Mouse (Mus musculus): ENCODE data around the gene Acad10. TPM values are rescaled to one million over a fixed set of nuclear protein-coding genes. Genes with fewer than 3 reads are reported as not detected.
"Not testable (repeated sequence)": the region's sequence is repeated elsewhere in the genome, so short reads cannot be mapped to it uniquely, and the experiment has no call there.

The Acad10 gene
- 1.6 and 1.8 TPM in 2 replicates for polyA plus RNA-seq (2015; fragmentation: Nextera tagmentation; extraction: Ambion mirVana)

- Histone ChIP-seq H3K27me3 (replicated peaks) (no peaks in the 10 kb centered on the region), H3K27ac (peak within 1 kb of the TSS; percentile 75), H3K4me3 (peak within 1 kb of the TSS; percentile 59), H3K9me3 (no peaks in the 10 kb centered on the region), H3K9ac (peak within 1 kb of the TSS; percentile 71), H3K4me1 (peaks cover 23% of the 10 kb centered on the region), H3K4me2 (peak within 1 kb of the TSS; percentile 68), H3K36me3 (replicated peaks) (peaks cover 9% of the 10 kb centered on the region)
- peak; percentile 90 for ATAC-seq (replicated peaks)
- 1% methylated on average over 83 of the region's 85 CpGs for WGBS
Measured at GRCm38 (mm10) chr5:121660059-121660896, at the start of gene Acad10, which contains the start of gene Brap. Acad10 (minus strand) TSS chr5:121660514. Brap (plus strand) TSS chr5:121660563.

GRCm38 (mm10) chr5:121704512-121705248 is 44.4 kb upstream of the Acad10 start:
- no peaks in the 10 kb centered on the region for H3K27me3 ChIP-seq (replicated peaks)
- ATAC-seq (replicated peaks) = no peak
- no peak overlapping the region for H3K27ac ChIP-seq
- H3K4me1 ChIP-seq = peaks cover 7% of the 10 kb centered on the region; the same call in 1 of the 2 replicates
- H3K4me2 ChIP-seq = peak overlapping the region; percentile 50
- H3K4me3 ChIP-seq = peak overlapping the region; percentile 22
- 6% methylated on average over 20 of the region's 20 CpGs for WGBS
- no peaks in the 10 kb centered on the region for H3K9me3 ChIP-seq
- peak overlapping the region; percentile 33; the same call in 1 of the 2 replicates for H3K9ac ChIP-seq
- H3K36me3 ChIP-seq (replicated peaks) = no peaks in the 10 kb centered on the region

GRCm38 (mm10) chr5:121703341-121703740 is 43.0 kb upstream of the Acad10 start:
- no peak overlapping the region for H3K4me2 ChIP-seq
- no peak for ATAC-seq (replicated peaks)
- H3K9me3 ChIP-seq = no peaks in the 10 kb centered on the region
- 59% methylated on average over 1 of the region's 1 CpGs for WGBS
- no peak overlapping the region for H3K27ac ChIP-seq
- no peak overlapping the region for H3K4me3 ChIP-seq
- no peaks in the 10 kb centered on the region for H3K27me3 ChIP-seq (replicated peaks)
- H3K4me1 ChIP-seq = peaks cover 7% of the 10 kb centered on the region; the same call in 1 of the 2 replicates
- H3K36me3 ChIP-seq (replicated peaks) = no peaks in the 10 kb centered on the region
- H3K9ac ChIP-seq = no peak overlapping the region

- Histone ChIP-seq H3K27me3 (replicated peaks) (no peaks in the 10 kb centered on the region), H3K9me3 (no peaks in the 10 kb centered on the region), H3K4me2 (no peak overlapping the region), H3K27ac (no peak overlapping the region), H3K36me3 (replicated peaks) (no peaks in the 10 kb centered on the region), H3K4me3 (no peak overlapping the region), H3K4me1 (peaks cover 7% of the 10 kb centered on the region; the same call in 1 of the 2 replicates), H3K9ac (no peak overlapping the region)
- 62% methylated on average over 8 of the region's 8 CpGs for WGBS
- ATAC-seq (replicated peaks) = no peak
Measured at GRCm38 (mm10) chr5:121701111-121701769, 40.9 kb upstream of the Acad10 start.

DNA sequence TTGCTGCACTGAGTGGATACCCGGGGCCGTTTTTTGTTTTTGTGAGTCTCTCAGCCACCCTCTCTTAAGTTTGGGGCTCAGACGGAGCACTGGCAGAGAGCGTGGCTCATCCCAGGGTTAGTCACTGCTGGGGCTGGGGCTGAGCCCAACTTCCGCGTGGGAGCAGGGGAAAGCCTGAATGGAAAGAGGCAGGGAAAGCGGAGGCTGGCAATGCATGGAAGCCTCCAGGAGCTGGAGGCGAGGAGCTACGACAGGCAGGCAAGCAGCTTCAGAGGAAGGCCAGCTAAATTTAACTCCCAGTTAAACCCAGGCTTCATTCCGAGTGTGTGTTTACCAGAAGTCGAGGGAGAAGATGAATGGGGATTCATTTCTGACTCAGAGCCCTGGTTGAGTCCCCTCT is 40.2 kb upstream of the Acad10 start:
- WGBS = 31% methylated on average over 11 of the region's 11 CpGs
- H3K27me3 ChIP-seq (replicated peaks) = no peaks in the 10 kb centered on the region
- no peak for ATAC-seq (replicated peaks)
- H3K9ac ChIP-seq = no peak overlapping the region
- no peaks in the 10 kb centered on the region for H3K36me3 ChIP-seq (replicated peaks)
- H3K4me2 ChIP-seq = no peak overlapping the region
- no peak overlapping the region for H3K27ac ChIP-seq
- peaks cover 7% of the 10 kb centered on the region; the same call in 1 of the 2 replicates for H3K4me1 ChIP-seq
- no peaks in the 10 kb centered on the region for H3K9me3 ChIP-seq
- no peak overlapping the region for H3K4me3 ChIP-seq

GRCm38 (mm10) chr5:121699891-121700290 is 39.6 kb upstream of the Acad10 start:
- no peaks in the 10 kb centered on the region for H3K9me3 ChIP-seq
- H3K4me2 ChIP-seq = no peak overlapping the region
- H3K9ac ChIP-seq = no peak overlapping the region
- no peak for ATAC-seq (replicated peaks)
- peaks cover 5% of the 10 kb centered on the region; the same call in 1 of the 2 replicates for H3K4me1 ChIP-seq
- H3K27me3 ChIP-seq (replicated peaks) = no peaks in the 10 kb centered on the region
- H3K36me3 ChIP-seq (replicated peaks) = no peaks in the 10 kb centered on the region
- no peak overlapping the region for H3K4me3 ChIP-seq
- 47% methylated on average over 5 of the region's 5 CpGs for WGBS
- no peak overlapping the region for H3K27ac ChIP-seq

DNA sequence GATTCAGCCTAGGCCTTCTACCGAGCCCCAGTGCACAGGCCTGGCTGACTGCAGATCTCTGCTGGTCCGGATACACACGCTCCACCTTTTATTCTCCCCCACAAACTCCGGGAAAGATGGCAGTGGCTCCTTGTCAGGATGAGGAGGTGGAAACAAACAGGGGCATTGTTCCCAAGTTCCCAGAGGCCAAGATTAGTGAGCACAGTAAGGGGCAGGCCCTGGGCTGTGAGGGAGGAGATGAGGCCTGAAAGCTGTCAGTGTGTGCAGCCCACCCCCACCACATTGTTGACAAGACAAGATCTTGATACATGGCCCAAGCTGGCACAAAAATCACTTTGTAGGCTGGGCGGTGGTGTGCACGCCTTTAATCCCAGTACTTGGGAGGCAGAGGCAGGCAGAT is 36.4 kb upstream of the Acad10 start:
- no peaks in the 10 kb centered on the region for H3K36me3 ChIP-seq (replicated peaks)
- H3K27me3 ChIP-seq (replicated peaks) = no peaks in the 10 kb centered on the region
- H3K4me2 ChIP-seq = no peak overlapping the region
- no peak overlapping the region for H3K4me3 ChIP-seq
- no peak for ATAC-seq (replicated peaks)
- no peak overlapping the region for H3K9ac ChIP-seq
- H3K9me3 ChIP-seq = no peaks in the 10 kb centered on the region
- WGBS = 46% methylated on average over 6 of the region's 6 CpGs
- no peak overlapping the region for H3K27ac ChIP-seq
- H3K4me1 ChIP-seq = no peaks in the 10 kb centered on the region

- Histone ChIP-seq H3K9ac (no peak overlapping the region), H3K4me1 (no peaks in the 10 kb centered on the region), H3K9me3 (no peaks in the 10 kb centered on the region), H3K4me2 (no peak overlapping the region), H3K27me3 (replicated peaks) (no peaks in the 10 kb centered on the region), H3K27ac (no peak overlapping the region), H3K4me3 (no peak overlapping the region), H3K36me3 (replicated peaks) (no peaks in the 10 kb centered on the region)
- no peak for ATAC-seq (replicated peaks)
- WGBS = 79% methylated on average over 4 of the region's 4 CpGs
Measured at GRCm38 (mm10) chr5:121692897-121693296, 32.6 kb upstream of the Acad10 start.

DNA sequence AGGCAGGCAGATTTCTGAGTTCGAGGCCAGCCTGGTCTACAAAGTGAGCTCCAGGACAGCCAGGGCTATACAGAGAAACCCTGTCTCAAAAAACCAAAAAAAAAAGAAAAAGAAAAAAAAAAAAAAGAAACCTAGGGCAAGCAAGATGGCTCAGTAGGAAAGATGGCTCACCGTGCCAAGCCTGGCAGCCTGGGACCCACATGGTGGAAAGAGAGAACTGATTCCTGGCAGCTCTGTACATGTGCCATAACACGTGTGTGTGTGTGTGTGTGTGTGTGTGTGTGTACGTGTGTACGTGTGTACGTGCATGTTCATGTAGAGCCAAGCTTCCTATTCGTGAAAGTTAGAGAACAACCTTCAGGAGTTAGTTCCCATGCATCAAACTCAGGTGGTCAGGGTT is 31.1 kb upstream of the Acad10 start:
- H3K4me2 ChIP-seq; H3K9ac ChIP-seq; H3K27me3 ChIP-seq (replicated peaks); H3K4me3 ChIP-seq; ATAC-seq (replicated peaks); H3K4me1 ChIP-seq; H3K27ac ChIP-seq; H3K36me3 ChIP-seq (replicated peaks); H3K9me3 ChIP-seq: not testable (repeated sequence)
- 90% methylated on average over 7 of the region's 7 CpGs for WGBS

GRCm38 (mm10) chr5:121690482-121691211 is 30.3 kb upstream of the Acad10 start:
- no peaks in the 10 kb centered on the region for H3K9me3 ChIP-seq
- WGBS = 76% methylated on average over 7 of the region's 7 CpGs
- peaks cover 10% of the 10 kb centered on the region; the same call in 1 of the 2 replicates for H3K36me3 ChIP-seq (replicated peaks)
- H3K4me1 ChIP-seq = no peaks in the 10 kb centered on the region
- no peak for ATAC-seq (replicated peaks)
- no peak overlapping the region for H3K9ac ChIP-seq
- no peaks in the 10 kb centered on the region for H3K27me3 ChIP-seq (replicated peaks)
- no peak overlapping the region for H3K27ac ChIP-seq
- no peak overlapping the region for H3K4me3 ChIP-seq
- no peak overlapping the region for H3K4me2 ChIP-seq

DNA sequence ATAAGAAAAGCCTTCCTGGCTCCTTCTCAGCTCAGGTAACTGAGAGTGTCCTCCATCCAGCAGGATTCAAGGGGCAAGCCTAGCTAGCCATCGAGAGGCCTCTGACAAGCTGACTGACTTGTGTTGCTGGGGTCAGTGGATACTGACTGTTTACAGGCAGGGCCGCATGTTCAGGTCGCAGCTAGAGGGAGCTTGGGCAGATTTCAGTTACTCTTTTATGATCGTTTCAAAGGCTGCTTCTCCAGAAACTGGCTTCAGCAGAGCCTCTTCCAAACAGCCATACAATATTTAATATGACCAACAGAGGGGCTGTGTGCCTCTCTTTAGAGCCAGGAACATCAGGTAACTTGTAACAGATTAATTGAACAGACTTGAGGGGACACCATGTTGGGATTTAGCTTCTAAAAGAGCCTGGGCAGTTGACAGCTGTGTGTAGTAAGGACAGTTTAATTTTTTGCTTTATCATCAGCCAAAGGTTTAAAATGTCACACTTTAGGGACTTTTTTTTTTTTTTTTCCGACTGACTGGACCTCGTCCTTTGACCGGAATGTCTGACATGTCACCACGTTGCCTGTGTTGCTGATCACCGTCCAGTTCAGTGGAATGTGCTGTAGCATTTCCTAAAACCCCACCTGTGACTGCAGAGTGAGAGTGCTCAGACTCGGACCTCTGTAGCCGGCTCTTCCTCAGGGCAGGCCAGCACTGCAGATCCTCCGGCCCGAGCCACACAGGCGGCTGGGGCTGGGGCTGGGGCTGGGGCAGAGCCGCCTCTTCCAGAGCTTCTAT is 26.0 kb upstream of the Acad10 start:
- Histone ChIP-seq H3K4me1 (no peaks in the 10 kb centered on the region), H3K27ac (no peak overlapping the region), H3K9me3 (no peaks in the 10 kb centered on the region), H3K4me2 (no peak overlapping the region), H3K36me3 (replicated peaks) (peaks cover 35% of the 10 kb centered on the region), H3K27me3 (replicated peaks) (no peaks in the 10 kb centered on the region), H3K9ac (no peak overlapping the region), H3K4me3 (no peak overlapping the region)
- 80% methylated on average over 15 of the region's 15 CpGs for WGBS
- ATAC-seq (replicated peaks) = no peak

All from midbrain, embryonic 15.5 days (tissue).